Mouse (Mus musculus) testis, postnatal 14 days (tissue): ENCODE data around the gene Txk.

ENCODE experiments used
- DNase-seq: peaks from one replicate; pipeline ENCODE4 v3.0.0; 2021; ENCODE audit warnings: low spot score

Txk gene

DNA sequence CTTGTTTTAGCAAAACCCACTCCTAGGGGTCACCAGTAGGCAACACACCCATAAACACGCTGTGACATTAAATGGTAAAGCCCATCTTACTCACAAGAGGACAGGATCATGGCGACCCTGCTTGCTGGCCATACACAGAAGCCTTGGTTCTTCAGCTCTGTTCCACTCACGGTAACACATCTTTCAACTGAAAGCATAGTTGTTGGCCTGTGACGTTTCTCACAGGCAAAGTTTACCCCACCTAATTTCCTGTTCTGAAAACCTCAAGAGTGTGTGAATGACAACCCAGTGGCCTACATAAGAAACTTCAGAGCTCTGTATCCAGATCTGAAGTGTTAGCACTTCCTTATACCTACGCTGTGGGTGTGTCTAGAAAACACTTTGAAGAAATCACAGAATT lies at the start of gene Txk:
TSS of gene Txk (minus strand) at position 193 of the 400 bp plus-strand sequence.
- no peak for DNase-seq

DNA sequence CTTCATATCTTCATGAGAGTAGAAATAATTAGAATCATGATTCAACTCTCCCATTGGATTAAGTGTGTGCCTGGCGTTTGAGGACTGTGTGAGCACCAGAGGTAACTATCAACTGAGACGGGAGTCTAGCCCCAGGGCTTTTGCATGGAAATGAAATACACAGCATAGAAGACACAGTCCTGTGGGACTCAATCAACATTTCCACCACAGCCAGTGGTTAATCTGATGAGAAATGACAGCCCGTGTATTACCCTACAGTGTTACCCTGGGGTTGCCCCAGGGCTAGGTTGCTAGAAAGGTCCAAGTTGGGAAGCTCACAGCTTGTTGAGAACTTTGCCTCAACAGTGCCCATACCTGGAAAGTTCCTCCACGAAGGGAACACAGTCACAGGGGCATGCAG lies 46.0 kb upstream of the Txk start:
- DNase-seq: no peak

DNA sequence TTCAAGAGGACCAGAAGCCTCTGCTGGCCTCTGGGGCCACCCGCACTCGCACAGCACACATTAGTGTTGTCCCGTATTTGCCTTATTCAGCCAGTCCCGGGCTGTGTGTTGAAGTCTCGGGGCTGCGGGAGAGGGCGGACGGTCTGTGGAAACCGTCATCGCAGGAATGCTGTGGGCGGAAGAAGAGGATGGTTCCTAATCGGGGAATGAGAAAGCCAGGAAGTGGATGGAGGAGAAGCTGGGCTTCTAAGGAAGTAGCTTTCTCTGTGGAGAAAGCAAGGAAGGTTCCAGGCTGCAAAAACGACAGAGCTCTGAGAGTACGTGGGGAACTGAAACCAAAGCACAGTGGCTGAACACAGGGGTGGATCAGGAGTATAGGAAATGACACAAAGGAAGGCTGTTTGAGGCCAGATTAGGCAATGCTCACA lies 43.6 kb upstream of the Txk start:
- DNase-seq: no peak

DNA sequence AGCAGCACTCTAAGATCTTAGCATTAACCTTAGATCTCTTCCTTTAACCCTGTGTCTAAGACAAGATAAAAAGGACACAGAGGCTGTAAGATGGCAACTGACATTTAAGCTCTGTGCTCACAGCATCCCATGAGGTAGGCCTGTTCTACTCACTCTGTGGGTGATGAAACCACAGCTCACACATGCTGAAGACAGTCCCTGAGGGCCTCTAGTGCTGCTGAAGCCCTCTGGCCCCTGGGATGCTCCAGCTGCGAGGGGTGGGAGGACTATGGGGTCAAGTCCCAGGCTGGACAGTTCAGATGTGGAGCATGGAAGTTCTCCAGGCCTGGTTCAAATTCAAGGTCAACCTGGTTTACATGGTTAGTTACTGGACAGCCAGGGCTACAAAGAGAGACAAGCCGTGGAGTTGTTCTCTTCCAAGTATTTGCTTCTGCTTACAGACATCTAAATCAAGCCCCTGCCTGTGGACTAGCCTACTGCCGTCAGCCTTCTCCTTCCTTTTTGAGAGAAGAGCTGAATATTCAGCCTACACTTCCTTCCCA lies 40.8 kb upstream of the Txk start:
- no peak for DNase-seq

DNA sequence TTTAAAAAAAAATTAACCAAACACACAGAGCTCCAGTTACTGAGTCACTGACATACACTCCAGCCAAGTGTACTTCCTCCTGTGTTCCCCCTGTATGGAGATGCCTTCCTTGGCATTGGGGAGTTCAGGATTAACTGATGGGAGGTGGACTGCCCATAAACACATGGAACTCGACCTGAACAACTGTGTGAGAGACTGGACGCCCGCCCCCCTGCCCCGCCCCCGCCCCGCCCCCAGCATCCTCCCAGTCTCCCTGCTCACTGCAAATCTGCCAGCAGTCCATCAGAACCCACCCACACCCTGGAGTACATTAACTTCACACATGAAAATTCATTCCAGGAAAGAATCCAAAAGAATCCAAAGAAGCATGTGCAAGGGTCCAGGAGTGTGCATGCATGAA lies 39.2 kb upstream of the Txk start:
- no peak for DNase-seq

DNA sequence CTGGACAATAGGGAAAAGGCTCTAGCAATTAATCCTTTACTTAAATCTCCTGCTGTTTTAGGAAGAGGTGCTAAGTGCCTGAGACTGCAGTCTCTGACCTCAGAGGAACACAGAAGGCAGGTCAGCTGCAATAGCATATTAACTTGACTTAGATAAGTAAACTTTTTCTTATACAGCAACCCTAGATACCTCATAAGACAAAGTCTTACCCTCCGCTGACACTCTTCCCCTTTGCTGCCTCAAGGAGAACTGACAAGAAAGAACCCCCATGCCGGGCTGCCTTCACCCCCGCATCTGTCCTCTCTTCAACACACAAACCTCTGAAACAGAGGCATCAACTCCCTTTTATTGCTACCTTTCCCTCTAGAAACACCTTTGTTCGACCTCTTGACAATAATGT lies 38.8 kb upstream of the Txk start:
- DNase-seq: no peak

DNA sequence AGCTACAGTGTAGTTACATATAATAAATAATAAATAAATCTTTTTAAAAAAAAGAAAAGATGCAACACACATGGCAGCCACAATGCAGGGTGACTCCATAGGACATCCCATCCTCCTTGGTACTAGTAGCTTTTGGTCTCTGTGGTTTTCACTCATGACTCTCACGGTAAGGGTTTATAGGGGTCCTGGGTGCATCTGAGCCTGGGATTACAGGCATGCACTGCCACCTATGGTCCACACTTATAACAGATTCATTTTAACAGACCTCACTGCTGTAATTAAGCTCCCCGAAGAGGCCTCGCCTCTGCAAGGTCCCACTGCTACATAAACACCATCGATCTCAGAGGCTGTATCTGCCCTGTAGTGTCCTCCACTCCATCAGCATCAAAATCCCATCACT lies 32.9 kb upstream of the Txk start:
- no peak for DNase-seq

DNA sequence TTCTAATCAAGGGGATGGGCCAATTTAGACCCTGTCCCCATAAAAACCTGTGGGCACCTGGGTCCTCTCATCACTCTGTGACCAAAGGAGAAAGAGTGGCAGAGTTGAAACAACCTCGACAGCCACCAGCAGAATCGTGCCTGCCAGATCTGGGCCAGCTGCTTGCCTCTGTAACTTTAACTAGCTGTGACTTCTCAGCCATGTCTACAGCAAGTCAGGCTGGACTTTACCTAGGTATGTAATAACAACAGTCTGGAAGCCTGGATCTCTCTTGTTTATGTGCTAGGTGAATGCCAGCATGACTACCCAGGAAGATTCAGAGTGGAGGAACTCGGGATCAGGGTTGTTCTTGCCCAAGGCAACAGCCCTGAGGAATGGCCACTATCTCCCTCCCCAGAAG lies 32.1 kb upstream of the Txk start:
- DNase-seq: no peak

DNA sequence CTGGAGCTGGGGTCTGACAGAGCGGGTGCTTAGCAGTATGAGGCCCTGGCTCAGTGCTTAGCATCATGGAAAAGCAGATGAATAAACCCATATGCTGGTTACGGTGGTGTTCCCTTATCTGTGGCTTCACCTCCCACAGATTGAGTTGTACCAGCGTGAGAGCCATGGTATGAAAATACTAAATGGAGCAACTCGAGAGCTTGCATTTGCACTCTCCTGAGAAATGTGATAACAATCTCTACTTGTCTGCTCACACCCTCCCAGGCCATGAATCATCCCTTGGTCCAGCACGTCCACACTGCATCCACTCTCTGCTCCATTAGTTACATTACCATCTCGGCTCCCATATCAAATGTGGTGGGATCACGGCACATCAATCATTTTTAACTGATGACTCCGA lies 31.4 kb upstream of the Txk start:
- no peak for DNase-seq

DNA sequence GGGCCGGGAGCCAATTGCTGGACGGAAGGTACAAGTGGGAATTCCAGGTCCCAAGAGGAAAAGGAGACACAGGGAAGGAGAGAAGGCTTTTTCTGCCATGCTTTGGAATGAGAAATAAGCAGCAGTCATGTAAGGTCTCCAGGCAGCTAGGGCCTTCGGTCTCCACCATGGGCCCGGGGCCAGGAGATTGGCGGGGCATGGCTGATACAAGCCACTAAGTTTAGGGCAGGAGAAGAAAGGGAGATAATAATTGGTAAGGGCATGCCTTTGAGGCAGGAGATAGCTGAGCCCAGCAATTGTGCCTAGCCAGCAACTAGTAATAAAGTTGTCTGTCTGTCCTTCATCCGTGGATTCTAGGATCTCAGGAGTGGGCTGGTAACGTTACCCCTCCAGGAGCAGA lies 30.5 kb upstream of the Txk start:
- DNase-seq: no peak

DNA sequence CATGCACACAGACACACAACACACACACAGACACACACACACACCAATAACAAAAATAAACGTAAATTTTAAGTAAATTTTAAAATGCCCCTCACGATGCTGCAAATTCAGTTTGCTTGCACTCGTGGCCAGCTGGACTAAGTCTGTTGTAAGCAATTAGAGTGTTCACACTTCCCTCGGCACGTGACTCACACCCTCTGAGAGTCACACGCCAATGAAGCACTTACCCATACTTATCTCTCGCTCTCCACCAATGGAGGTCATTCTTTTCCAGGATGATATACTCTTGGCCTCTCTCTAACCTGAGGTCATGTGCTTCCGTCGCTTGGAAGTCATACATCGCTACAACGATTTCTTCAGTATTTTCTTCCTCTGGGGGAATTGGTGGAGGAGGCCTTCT lies 29.2 kb upstream of the Txk start:
- DNase-seq: no peak

DNA sequence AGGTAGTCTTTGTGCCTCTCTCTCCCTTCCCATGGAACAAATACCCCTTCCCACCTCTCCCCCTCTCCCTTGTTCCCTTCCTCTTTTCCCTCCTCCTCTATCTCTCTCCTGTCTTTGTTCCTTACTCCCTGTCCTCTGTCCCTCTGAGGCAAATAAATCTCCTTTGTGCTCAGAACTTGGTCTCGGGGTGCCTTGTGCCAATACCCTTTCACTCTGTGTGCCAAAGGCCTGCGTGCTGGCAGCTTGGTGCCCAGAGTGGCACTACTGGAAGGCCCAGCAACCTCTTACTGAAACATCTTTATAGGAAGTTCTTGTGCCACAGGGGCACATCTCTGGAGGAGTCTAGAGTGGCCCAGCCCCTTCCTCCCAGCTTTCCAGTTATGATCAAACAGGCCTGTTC lies 24.0 kb upstream of the Txk start:
- no peak for DNase-seq

DNA sequence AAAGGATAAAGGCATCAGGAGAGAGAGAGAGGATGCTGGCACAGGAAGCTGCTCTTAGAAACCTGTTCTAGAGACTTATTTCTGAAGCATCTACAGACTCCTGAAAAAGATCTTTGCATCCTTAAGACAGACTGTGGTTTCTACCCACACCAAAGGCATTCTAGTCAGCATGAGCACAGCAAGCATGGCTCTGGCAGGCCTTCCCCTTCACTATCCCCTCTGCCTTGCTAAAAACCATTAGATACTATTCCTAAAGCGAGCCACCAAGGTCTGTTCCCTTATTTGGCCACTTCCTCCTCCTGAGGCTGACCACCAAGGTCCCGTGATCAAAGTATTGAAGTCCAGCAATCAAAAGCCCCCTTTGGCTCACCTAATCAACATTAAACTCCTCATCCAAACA lies 23.6 kb upstream of the Txk start:
- no peak for DNase-seq

DNA sequence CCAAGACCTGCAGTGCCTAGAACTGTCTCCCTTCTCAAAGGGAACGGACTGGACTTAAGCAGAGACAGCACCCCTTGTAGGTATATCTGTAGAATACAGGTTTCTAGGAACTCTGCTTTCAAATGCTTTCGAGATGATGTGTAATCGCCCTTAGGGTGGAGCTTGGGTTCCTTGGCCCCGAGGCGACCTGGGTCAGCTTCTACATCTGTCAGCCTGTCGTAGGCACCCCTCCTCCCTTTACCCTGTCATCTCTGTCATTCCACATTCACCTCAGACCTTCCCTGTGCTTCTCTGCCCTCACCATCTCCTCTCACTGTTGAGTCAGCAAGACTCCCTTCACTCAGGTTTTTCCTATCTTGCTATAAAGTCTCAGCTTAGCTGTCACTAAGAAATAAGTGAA lies 17.3 kb upstream of the Txk start:
- DNase-seq: no peak

DNA sequence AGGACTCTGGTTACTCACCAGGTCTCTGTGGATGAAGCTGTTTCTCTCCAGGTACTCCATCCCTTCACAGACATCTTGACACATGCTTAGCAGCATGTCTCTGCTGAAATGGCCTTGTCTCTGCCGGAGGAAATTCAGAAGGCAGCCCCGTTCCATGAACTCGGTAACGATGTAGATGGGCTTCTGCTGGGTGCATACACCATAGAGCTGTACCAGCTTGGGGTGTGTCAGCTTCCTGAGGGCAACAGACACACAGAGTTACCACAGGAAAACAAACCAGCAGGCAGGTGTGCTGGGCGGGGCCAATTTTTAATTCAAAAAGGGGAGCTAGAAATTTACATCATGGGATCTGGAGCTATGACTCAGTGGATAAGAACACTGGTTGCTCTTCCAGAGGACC lies 11.0 kb upstream of the Txk start:
- DNase-seq: no peak

DNA sequence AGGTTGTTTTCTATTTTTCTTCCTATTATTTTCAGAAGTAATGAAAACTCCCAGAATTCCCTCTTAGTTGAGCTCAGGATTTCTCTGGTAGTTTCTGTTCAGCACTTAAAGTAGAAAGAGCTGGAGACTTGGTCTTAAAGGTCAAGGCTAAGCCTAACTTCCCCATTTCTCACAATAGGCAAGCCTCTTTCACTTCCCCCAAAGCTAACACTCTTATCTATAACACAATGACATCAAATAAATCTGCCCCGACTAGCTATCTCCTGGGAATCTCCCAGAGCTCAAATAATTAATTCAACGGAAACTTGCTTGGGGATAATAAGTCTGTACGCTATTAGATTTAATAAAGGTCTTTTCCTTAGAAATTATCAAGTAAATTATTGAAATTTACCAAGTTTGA lies 10.4 kb upstream of the Txk start:
- no peak for DNase-seq

DNA sequence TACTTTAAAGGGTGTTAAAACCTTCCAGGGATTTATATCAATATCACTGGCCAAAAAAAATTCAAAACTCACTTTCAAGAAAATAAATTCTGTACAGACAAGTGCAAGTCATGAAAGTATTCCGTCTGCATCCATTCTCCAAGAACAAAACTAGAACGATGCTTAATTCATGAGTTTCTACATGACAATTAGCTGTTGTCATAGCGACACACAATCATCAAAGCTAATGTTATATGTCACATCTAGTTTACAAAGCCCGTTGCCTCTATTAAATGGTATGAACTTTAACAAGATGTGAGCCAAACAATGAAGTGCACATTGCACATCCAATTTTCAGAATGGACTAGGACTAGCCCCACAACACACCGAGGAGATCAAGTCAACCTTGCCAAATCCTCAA lies 9.2 kb upstream of the Txk start:
- no peak for DNase-seq

DNA sequence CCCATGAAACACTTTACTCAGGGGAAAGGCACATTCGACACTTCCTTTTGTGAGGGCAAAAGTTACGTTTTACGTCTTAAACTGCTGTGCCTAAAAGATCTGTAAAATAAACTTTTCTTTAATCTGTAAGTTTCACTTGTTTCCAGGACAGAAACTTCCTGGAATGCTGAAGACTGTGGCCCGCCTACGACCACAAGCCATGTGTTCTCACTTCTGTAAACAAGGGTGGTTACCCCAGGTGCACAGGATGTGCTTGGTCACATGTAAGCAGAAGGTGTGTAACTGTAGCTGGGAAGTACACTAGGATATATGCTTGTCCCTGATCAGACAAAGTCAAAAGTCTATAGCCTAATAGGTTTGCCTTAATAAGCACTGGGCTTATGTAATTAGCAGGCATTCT lies 8.7 kb upstream of the Txk start:
- DNase-seq: no peak

DNA sequence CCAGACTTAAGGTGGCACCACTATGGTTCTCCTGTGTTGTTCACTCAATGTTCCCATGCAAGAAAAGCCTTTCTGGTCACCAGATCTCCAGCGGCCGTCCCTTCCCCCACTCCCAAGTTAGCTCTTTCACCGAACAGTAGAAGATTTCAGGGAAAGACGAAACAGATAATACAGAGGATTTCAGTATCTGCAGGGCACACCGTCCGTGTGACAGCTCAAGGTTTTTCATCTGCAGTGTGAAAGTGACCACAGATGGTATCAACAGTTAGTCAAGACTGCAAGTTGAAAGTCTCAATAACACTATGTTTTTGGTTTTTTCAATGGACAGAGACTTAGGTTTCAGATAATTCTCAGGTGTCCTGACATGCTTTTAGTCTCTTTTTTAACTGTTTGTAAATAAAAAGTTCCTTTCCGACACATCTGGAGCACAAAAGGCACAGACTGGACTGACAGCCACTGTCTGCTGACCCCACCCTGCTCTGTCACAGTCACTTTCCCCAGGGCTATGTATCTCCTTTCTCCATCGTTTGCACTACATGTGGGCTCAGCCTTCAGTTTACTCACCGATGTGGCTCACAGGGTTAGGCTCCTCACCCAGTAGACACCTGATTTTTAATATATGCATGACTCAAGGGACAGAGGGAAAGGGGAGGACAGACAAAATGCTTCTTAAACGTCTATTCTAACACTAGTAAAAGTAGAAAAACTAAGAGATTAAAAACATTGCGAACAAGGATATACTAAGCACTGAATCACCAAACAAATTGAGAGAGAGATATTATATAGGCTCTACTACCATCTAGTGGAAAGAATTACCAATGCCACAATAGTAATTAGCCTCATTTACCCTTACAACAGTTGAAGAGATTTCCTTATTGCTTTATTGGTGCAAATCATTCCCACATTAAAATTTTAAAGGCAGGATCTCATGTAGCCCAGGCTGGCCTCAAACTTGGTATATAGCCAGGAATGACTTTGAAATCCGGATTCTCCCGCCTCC lies 6.6 kb upstream of the Txk start:
- no peak for DNase-seq

DNA sequence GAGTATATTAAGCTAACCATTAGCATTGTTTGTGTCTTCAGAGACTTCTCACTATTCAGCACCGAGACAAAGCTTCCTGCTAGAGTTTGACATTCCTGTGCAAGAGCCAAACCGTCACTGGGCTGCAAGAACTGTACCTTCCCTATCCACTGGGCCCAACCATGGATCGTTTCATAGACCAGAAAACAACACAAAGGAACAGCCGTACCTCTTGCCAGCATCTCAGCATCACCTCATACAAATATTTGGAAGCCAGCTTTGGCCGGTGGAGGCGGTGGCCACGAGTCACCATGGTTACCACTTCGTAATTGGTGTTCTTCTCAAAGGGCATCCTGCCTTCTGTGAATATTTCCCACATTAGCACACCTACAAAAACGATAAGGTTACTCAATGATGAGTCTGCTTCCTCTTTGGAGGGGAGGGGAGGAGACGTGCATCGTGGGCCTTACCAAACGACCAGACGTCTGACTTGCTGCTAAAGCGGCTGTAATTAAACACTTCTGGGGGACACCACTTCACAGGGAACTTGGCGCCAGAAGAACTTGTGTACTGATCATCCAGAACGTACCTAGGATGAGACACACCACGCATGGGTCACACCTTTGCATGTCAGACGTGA lies 4.7 kb upstream of the Txk start:
- no peak for DNase-seq

DNA sequence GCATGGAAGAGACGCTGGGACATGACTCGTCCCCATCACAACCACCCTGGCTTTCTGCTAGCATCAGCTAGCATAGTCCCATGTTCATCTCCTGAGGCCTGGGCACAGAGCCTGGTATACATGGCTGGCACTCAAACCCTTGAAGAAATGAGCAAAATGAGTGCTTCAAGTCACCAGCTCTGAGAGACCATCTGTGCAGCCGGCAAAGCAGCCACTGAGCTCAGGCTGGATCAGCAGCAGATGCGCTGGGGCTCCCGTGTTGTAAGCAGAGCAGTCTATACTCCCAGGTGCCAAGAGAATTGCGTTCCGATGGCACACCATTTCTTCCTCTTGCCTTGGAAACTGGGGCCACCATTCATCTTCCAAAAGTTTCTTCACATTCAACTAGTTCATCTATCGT lies 3.4 kb upstream of the Txk start:
- no peak for DNase-seq

DNA sequence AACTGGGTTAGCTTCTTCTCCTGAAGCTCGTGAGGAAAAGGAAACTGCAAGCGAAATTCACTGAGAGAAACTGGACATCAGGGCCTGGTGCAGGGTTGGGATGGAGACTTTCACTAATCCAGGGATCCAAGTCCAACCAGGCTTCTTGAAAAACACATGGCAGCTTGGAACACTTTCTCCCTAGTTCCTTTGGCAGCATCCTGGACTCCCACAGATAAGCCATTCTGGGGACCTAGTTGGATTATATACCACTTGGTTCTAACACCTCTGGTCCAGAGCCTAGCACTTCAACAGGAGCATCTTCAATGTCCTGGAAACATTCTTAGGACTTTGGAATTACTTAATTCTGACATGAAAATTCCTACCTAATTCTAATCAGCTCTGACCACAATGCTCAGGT lies 2.5 kb upstream of the Txk start:
- no peak for DNase-seq

DNA sequence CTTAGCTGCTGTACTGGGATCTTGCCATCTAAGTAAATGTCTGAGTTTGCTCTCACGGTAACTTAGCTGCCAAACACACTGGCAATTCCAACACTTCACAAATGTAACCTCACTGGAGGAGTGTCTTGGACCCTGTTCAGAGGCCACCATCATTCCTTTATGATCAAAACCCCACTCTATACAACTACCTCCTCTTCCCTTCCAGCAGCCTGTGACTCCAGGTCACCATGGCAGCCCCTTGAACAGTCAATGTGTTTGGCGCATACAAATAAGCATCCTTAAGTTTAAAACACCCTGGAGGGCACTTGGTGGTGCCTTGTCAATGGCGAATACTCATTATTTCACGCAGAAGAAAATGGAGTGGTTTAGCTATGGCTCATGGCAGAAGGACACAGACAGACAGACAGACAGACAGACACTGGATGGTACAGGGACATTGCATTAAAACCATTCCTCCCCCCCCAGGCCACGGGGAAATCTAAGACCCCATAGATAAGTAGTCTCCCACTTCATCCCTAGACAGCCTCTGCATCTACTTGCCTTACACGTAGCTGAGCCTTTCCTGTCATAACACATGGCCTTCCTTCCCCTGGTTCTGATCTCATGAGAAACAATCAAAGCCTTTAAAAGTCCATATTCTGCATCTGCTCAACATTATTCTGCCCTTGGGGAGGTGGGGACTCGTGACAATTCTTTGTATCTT lies 1.4 kb downstream of the Txk start:
- DNase-seq: no peak
